Mouse (Mus musculus) Muller cell, postnatal 12 days (primary cell): ENCODE measurements around the gene Mical1.

Experiments
- DNase-seq: peaks from one replicate; pipeline ENCODE4 v3.0.0-alpha.2; 2015; ENCODE audit errors: inconsistent ontology term

Mical1 gene

DNA sequence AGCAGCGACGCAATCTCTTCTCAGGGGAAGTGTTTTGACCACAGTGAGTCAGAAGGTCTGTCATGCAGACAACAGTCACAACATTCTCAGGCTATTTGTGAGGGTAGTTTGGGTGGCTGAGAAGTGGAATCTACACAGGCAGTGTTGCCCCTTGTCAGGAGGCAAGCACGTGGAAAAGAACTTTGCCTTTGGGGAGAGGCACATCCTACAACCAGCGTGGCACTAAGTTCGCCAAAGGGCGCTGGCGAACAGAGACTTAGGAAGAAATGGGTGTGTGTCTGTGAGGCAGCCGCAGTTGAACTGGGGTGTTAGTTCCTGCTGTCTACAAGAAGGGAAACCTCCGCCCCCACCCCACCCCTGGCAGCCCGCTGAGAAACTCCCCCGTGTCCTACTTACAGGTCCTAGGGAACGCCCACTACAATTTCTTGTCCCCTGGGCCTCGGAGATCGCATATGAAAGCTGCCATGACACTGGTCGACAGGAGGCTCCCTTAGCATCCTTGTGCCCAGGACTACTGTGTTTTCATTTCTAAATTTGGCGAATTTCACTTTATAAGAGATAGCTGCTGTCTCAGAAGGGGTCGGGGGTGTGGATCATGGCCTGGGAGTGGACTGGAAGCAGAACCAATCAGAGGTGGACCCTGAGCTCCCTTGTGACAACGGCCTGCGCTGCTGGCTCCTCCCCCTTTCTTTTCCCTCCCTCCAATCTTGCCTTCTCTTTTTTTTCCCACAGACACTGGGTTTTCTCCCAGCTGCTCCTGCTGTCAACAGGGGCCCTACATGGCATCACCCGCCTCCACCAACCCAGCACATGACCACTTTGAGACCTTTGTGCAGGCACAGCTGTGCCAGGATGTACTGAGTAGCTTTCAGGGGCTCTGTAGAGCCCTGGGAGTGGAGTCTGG lies 1.4 kb downstream of the Mical1 start:
- peak; percentile 86 for DNase-seq

DNA sequence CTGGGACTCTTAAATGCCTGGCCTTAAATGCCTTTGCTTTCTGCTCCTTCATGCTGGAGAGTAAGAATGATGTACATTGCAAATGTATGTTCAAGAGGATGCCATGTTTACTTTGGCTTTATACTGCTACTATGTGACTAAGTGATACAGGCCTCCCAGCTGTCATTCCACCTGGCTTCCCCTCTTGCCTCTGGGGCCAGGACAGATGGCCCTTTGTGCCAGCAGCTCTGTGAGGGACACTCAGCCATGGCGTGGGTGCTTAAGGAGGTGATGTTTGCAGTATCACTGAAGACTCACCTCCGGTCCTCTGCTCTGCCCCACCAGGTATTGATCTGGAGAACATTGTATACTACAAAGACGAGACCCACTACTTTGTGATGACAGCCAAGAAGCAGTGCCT lies 3.8 kb downstream of the Mical1 start:
- DNase-seq, result no peak

DNA sequence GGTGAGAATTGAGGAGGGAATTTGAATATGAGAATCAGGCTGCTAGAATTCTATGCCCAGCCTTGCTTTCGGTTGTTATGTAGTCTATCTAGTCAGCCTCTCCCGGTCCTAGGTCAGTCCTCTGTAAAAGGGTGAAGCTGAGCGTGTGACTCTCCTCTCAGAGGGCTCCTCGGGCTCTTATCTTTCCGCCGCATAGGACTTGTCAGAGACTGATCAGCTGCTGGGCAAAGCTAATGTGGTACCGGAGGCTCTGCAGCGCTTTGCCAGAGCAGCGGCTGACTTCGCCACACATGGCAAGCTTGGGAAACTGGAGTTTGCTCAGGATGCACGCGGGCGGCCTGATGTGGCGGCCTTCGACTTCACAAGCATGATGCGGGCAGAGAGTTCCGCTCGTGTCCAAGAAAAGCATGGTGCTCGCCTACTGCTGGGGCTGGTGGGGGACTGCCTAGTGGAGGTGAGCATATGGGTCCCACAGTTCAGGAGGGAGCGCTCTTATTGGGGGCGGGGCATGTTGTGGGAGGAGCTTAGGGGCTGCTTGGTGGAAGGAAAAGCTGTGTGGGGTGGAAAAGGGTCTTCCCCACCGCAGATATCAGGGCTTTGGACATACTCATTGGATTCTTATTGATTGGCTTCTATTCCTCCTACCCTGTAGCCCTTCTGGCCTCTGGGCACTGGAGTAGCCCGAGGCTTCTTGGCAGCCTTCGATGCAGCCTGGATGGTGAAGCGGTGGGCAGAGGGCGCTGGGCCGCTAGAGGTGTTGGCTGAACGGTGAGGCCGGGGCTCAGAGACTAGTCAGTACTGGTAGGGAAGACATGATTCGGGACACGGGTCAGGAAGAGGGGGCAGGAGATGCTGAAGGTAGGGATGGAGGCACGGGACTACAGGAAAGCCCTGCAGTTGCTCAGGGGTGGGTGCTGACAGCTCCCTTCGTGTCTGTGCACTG lies 5.1 kb downstream of the Mical1 start:
- DNase-seq, result no peak

DNA sequence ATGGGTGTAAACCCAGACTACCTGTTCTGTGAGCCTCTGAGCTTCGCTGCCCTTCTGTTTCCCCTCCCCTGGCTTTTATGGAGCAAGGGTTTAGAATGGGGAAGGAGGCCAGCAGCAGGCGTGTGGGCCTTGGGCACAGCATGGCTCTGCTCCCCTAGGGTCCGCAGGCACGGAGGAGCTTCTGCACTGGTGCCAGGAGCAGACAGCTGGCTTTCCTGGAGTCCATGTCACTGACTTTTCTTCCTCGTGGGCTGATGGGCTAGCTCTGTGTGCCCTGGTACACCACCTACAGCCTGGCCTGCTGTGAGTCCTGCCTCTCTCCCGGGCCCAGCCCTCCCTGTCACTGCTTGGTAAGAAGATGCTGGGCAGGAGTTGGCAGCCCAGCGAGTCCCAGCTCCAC lies 6.3 kb downstream of the Mical1 start:
- DNase-seq, result no peak

DNA sequence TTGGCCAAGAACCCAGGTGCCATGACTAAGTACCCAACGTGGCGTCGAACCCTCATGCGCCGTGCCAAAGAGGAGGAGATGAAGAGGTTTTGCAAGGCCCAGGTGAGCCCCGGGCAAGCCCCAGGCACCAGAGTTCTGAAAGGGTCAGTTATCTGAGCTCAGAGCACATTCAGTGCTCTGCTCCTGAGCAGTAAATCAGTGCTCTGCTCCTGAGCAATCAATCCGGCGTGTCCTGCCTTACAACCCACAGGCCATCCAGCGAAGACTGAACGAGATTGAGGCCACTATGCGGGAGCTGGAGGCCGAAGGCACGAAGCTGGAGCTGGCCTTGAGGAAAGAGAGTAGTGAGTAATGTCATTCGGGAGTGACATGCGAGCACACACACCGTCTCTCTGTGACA lies 9.7 kb downstream of the Mical1 start:
- DNase-seq, result no peak

DNA sequence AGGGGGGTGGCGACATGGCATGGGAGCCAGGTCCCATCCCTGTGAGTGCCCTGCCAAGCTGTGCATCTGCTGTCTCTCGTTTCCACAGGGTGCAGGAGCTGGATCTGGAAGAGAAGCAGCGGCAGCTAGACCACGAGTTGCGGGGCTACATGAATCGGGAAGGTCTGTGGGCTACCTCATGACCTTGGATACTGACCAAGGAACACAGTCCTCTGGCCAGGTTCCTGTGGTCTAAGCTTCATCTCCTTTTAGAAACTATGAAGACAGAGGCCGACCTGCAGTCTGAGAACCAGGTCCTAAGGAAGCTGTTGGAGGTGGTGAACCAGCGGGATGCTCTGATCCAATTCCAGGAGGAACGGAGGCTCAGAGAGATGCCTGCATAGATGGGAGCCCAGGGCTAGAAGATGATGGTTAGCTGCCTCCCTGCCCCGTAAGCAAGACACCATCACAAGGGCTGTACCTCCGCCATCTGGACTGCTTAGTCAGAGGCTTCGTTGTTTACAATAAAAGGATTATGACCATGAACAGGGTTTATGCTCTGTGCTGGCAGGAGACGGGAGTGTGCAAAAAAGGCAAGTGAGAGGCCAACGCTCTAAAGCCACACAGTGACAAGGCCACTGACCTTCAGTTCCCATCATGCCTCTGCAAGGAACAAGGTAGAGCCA lies 10.5 kb downstream of the Mical1 start:
- DNase-seq, result no peak

DNA sequence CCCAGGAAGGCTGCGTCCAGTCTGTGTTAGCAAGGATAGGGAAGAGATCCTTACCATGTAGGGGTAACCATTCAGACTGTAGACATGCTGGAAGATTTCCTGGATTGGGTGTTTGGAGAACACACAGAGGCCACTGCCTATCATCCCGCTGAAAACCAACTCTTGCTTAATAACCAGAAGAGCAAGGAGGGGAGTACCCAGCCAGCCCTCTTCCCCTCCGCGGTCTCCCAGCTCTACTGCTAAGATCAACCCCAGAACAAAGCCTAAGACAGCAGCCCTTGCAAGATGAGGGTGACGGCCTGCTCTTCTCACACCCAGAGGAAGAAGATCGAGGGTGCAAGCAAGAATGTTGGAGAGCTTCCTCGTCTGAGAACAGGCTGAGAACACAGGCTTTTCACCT lies 12.8 kb downstream of the Mical1 start:
- peak; percentile 10 for DNase-seq

DNA sequence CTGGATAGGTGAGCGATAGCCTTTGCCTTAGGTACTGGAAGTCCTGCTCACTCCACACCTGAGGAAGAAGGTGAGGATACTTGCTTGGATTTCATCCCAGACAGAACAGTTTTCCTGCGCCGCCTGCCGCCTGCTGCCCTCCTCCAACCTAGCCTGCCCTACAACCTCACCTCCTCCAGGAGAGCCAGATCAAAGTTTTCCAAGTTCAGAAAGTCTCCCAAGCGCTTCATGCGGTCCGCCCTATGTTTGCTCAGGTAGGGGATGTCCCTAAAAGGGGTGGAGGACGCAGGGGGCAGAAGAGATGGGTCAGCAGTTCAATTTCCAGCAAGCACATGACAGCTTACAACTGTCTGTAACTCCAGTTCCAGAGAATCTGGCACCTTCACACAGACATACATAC lies 13.2 kb downstream of the Mical1 start:
- DNase-seq, result peak; percentile 24

DNA sequence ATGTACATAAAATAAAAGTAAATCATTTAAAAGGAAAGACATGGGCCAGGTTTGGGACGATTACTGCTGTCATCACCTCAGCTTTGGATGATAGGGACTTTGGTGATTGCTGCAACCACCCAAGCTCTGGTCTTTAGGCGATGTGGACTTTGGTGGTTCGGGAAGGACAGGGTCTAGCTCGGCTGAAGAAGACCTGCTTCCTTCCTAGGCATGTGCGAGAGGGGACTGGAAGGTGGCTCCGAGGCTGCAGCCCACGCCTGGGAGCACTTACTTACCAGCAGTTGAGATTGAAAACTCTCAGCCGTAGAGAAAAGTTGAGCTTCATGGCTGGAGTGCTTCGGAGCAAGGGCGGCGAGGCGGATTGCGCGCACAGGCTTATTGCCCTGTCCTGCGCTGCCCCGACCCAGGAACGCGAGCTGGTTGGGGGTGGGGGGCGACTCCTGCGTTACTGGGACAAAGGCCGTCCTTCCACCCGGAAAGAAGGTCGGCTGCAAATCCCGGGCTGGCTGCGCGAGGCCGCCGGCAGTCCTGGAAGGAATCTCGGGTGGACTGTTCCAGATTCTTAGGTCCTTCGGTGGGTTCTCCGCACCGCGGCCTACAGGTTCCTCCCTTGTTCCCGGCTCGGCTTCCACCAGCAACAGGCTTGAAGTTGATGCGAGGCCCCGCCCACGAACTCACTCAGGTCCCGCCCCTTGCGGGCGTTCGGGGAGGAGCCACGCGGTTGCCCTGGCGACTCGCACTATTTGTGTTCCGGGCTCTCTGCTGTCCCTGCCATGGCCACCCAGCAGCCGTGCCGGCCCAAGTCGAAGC lies 13.8 kb downstream of the Mical1 start, which contains the start of the genes Smpd2 and Ppil6:
Smpd2 (minus strand) TSS at position 662 of the 810 bp plus-strand sequence.
Ppil6 (plus strand) TSS at position 732 of the 810 bp plus-strand sequence.
- peak; percentile 97 for DNase-seq

DNA sequence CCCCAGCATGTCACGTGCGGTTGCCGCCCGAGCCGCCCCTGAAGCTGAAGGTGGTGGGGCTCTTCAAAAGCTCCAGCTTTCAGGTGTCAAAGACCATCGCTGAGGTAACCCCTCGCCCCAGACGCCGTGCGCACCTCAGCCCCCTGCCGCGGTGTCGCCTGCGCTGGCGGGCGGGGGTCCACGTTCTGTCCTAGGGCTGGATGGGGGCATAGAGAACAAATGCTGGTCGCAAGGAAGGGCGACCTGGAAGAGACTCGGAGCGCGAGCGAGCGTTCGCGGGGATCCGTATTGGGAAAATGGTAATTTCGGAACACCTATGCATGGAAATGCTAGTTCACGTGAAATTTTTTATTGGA lies 14.4 kb downstream of the Mical1 start:
- DNase-seq, result no peak

DNA sequence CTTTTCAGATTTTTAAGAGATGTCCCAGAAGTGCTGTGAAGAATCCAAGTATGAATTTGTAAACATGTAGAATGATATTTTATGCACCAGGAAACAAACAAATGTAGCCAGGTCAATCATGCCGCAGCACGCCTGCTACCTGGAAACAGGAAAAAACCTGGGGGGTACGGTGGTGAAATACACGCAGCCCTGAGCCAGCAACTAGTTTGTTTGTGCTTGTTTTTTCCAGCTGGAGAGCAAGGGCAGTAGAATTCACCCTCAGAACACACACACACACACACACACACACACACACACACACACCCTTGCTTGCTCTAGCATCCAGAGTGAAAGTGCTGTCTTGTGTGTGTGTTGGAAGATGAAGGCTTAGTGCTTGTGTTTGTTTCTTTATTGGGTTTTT lies 15.0 kb downstream of the Mical1 start:
- DNase-seq, result peak; percentile 23

DNA sequence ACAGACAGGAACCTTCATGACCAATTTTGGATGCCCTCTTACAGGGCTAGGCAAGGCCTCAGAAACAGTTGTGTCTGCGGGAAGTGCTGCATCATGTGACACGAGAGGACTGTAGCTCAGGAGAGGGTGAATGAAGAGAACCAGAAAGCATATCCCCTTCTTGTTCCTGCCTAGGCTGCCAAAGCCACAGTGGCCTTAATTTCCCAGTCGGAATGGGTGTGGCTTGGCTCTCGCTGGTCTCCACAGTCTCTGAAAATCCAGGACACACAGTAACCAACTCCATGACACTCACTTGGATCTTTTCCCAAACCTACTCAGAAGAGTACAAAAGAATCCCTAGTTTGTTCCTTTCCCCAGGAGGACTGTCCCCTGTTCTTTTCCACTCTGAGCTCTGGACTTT lies 24.8 kb downstream of the Mical1 start:
- DNase-seq, result peak; percentile 84

DNA sequence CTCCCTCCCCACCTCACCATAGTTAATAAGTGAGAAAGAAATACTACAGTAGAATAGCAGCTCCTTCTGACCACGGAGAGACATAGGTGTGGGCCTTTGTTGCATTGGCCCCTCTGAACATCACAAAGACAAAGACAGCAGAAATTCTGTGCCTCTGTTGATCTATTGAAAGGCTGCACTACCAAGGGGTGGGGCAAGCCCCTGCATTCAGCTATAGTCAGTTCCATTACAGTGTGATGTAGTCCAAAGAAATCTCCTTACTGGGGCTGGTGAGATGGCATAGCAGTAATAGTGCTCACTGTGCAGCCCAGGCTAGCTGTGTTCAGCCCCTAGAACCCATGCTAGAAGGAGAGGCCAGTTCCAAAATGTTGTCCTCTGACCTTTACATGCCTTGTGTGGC lies 28.9 kb downstream of the Mical1 start:
- peak; percentile 9 for DNase-seq

DNA sequence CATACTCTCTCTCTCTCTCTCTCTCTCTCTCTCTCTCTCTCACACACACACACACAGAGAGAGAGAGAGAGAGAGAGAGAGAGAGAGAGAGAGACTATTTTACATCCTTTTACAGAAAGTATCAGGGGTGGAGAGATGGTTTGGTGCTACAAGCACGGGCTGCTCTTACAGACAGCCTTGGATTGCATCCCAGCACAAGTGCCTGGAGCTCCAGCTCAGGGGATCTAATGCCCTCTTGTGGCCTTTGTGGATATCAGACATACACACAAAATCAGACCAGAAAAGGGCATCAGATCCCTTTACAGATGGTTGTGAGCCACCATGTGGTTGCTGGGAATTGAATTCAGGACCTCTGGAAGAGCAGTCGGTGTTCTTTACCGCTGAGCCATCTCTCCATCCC lies 29.3 kb downstream of the Mical1 start:
- peak; percentile 75 for DNase-seq

DNA sequence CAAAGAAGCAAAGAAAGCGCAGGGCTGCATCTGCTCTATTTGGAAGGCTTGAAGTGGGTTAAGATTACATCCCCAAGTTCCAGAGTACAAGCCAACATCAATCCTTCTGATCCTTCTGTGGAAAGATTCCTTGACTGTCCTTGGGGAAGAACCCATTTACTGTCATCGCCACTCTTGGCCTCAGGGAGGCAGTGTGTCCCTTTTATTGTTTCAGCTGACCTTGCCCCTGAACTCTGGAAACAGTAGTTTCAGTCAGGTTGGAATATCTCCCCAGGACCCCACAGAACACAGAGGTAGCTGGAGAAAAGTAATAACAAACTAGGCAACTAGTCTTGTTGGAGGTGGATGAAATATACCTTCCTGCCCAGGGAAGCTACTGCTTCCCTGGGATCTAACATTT lies 33.0 kb downstream of the Mical1 start:
- DNase-seq, result no peak

DNA sequence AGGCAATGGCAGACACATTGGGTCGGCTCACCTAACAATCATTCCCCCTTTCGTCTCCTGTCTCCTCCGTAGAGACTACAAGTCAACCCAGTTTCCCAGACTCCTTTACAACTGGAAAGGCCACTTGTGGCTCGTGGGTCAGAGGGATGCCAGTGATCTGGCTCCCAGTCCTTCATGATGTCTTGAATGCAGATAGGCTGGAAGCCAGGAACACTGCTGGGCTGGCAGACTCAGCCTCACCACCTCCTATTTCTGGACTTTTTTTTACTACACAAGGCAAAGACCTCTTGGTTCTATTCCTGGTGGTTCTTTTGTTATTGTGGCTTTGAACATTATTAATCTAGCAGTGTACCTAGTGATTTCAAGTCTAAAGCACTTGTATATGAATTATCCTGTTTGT lies 38.2 kb downstream of the Mical1 start:
- DNase-seq, result no peak

DNA sequence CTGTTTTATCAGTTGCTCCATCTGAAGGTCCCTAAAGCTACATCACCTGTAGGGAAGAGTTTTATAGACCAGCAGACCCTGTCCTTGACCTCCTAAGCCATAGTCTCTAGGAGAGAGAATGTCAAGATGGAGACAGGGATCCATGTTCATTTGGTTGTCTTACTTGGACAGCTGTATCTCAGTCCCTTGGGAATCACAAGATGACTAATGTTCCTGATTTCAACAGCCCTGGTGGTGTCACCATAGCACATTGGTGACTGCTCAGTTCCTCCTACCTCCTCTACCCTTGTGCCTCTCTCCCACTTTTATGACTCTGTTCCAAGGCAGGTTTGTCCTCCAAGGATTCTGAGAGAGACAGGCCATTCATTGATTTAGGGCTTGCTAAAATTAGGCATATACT lies 38.8 kb downstream of the Mical1 start:
- no peak for DNase-seq

DNA sequence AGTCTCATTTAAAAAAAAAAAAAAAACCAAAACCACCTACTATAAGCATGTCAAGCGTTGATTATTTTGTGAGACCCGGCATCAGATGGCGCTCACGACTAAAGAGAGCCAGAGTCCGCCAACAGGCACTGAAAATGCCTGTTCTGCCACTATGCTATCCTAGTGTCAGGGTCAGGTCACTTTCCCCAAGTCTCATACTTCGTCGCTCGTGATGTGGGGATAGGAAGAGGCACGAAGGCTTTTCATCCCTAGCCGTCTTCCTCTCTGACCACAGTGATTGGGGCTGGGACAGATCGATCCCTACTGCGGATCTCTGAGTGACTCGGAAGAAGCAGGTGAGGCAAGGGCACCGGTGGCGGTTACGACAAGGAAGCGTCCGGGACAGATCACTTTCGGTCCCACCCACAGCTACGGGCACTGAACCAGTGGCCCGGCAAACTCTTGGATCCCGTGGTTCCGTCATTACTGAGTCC lies 42.4 kb downstream of the Mical1 start:
- peak; percentile 91 for DNase-seq

DNA sequence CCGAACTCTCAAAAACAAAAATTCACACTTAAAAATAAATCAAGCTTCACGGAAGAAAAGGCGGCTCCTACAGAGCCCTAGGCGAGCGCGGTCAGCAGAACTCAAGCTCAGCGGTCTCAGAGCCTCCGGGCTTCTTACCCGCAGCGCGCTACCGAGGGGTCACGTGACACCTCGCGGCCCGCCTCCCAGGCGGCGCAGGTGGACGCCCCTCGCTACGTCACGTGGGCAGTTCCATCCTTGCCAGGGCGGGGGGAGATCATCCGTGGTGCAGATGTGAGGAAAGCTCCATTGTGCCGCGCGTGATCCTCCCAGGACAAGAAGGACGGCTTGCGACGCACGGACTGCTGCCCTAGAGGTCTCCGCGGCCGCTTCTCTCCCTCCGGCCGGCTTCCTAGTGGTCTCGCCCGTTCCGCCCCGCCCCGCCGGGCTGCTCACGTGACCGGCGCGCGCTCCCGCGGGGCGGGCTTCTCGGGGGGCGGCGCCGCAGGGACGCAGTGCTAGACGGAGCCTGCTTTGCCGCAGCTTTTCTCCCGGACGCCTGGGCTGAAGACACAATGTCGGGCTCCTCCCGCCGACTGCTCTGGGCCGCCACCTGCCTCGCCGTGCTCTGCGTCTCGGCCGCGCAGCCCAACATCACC lies 43.0 kb downstream of the Mical1 start, which contains the start of gene Cd164:
Cd164 (plus strand) TSS at position 434 of the 638 bp plus-strand sequence.
- DNase-seq, result peak; percentile 98

DNA sequence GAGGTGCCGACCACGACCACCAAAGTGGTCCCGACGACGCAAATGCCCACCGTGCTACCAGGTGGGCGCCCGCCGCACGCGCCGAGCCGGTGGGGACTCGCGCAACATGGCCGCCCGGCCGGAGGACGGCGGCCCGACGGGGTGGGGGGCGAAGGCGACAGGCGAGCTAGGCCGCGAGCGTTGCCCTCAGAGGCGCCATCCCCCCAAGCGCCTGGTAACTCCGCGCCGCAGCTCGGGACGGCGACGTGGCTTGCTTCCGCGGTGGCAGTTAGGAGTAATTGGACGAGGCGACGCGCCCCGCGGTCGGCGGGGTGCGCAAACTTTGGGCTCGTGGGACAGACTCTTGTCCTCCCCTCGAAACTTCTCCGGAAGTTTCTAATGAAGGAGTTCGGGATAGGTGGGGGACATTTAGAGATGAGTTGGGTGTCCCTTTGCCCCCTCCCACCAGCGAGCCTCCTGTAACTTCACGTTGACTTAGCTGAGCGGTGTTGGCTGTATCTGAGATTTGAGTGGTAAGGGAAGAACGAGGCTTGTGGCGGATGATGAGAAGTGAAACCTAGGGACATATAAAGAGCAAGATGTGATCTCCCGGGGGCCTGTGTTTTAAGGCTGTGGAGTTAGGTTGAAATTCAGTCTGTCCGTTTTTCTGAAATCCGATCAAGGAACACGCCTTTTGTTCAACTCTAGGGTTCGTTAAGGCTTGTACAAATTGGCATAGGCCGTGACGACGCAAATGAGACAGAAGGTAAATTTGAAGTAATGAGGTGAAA lies 43.7 kb downstream of the Mical1 start:
- DNase-seq, result peak; percentile 73
